Mouse (Mus musculus) liver, adult 2 months (tissue): ENCODE measurements around the gene Vps37b. TPM values are rescaled to one million over a fixed set of nuclear protein-coding genes. Genes with fewer than 3 reads are reported as not detected.
A peak's percentile ranks its signal among the peaks of the same experiment; 100 is the strongest.

ENCODE experiments used
- DNase-seq: peaks from one replicate; pipeline ENCODE4 v3.0.0-alpha.2; 2011; ENCODE audit warnings: low read depth, low spot score; ENCODE audit errors: extremely low read depth
- H3K27ac ChIP-seq: fragments of 200-500 bp; replicated peaks from 2 replicates; pipeline ENCODE4 v1.5.1; 2012; ENCODE audit warnings: low read depth, mild to moderate bottlenecking, control low read depth, inconsistent platforms, low read length; ENCODE audit not compliant: insufficient read depth
- H3K27me3 ChIP-seq: fragments of 200-500 bp; 2 replicates; pipeline ENCODE4 v1.6.1; 2012; ENCODE audit warnings: mild to moderate bottlenecking, moderate library complexity, low read length, inconsistent platforms; ENCODE audit not compliant: control insufficient read depth, insufficient read depth
- H3K36me3 ChIP-seq: fragments of 200-500 bp; 2 replicates; pipeline ENCODE4 v1.6.1; 2012; ENCODE audit warnings: low read length, inconsistent platforms; ENCODE audit not compliant: control insufficient read depth, insufficient read depth
- H3K4me1 ChIP-seq: fragments of 200-500 bp; 2 replicates; pipeline ENCODE4 v1.6.1; 2011; ENCODE audit warnings: low read length; ENCODE audit not compliant: control insufficient read depth, insufficient read depth
- H3K4me3 ChIP-seq: fragments of 200-500 bp; 2 replicates; pipeline ENCODE4 v1.5.1; 2011; ENCODE audit warnings: low read depth, mild to moderate bottlenecking, control low read depth, low read length, moderate library complexity; ENCODE audit not compliant: insufficient read depth
- H3K79me2 ChIP-seq: fragments of 200-500 bp; 2 replicates; pipeline ENCODE4 v1.6.1; 2012; ENCODE audit warnings: inconsistent platforms, mild to moderate bottlenecking, low read length, moderate library complexity; ENCODE audit not compliant: control insufficient read depth, insufficient read depth
- H3K9ac ChIP-seq: fragments of 200-500 bp; 2 replicates; pipeline ENCODE4 v1.6.1; 2012; ENCODE audit warnings: low read depth, mild to moderate bottlenecking, control low read depth, inconsistent platforms, low read length
- CTCF ChIP-seq: fragments of 200-500 bp; IDR thresholded peaks from 2 replicates; pipeline ENCODE4 v1.5.1; 2011; ENCODE audit warnings: low read depth, low read length, control low read depth
- POLR2A ChIP-seq: fragments of 200-500 bp; IDR thresholded peaks from 2 replicates; pipeline ENCODE4 v1.6.1; 2011; ENCODE audit warnings: low read length, control low read depth; ENCODE audit not compliant: insufficient read depth; ENCODE audit errors: extremely low read depth
- WGBS: fragments of 180-500 bp; shearing (Covaris S2); methylation state at CpG from one replicate; pipeline ENCODE4 v1.1.7; 2018; 5-methylcytosine and 5-hydroxymethylcytosine counted together
- polyA plus RNA-seq: library from polyadenylated mRNA; depleted of rRNA; stranded (reverse); fragments of >200 nt; gene quantifications from 2 replicates; pipeline ENCODE4 v1.2.3, GENCODE M21; 2012
- total RNA-seq: library from RNA; depleted of rRNA; stranded (reverse); fragments of >200 nt; gene quantifications from 2 replicates; pipeline ENCODE4 v1.2.3, GENCODE M21; 2014

The Vps37b gene
- total and polyA plus RNA-seq, 2 experiments = 4.4 to 31.4 TPM

DNA sequence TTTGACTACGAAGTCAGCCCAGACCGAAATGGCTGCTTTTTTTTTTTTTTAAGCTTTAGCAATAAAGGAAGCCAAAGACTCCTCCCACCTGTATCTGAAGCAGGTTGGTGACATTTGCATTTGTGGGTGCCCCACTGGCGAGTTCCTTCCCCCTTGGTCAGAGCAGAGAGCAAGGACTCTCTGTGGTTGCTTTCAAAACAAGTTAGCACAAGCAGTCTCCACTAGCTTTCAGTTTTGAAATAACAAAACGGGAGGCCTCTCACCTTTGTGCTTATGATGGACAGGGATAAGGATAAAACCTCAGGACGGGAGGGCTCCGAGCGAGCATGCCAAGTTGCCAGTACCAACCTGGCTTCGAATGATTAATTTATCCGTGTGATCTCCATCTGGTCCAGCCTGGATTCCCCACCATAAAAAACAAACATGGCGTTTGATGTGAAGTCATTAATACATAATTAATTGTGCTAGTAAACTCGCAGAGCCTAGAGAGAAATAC lies 57.4 kb downstream of the Vps37b start:
- TF ChIP-seq CTCF (no peak), POLR2A (no peak)
- Histone ChIP-seq H3K27ac (peak overlapping the region; percentile 61), H3K36me3 (no peaks in the 10 kb centered on the region), H3K9ac (peak overlapping the region; percentile 34), H3K27me3 (no peaks in the 10 kb centered on the region), H3K4me1 (peaks cover 35% of the 10 kb centered on the region), H3K79me2 (peaks cover 8% of the 10 kb centered on the region; the same call in 1 of the 2 replicates), H3K4me3 (peak overlapping the region; percentile 39)
- WGBS = 17% methylated on average over 11 of the region's 11 CpGs
- DNase-seq = peak; percentile 61

DNA sequence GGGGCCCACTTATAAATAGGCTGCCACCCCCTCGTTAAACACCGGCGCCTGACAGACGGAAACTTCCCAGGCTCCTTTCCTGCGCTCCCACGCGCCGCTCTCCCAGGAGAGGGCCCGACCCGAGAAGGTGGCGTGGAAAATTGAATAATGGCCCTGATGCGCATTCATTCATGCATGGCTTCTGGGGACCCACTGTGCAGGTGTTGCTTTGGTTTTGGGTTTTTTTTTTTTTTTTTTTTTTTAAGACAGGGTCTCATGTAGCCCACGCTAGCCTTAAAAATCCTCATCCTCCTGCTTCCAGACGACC lies 57.9 kb downstream of the Vps37b start:
- Histone ChIP-seq H3K4me3 (peak overlapping the region; percentile 71), H3K4me1 (peaks cover 35% of the 10 kb centered on the region), H3K9ac (peak overlapping the region; percentile 99), H3K36me3 (no peaks in the 10 kb centered on the region), H3K27ac (peak overlapping the region; percentile 85), H3K79me2 (peaks cover 6% of the 10 kb centered on the region; the same call in 1 of the 2 replicates), H3K27me3 (no peaks in the 10 kb centered on the region)
- TF ChIP-seq CTCF (no peak), POLR2A (no peak)
- no peak for DNase-seq
- 2% methylated on average over 14 of the region's 14 CpGs for WGBS

DNA sequence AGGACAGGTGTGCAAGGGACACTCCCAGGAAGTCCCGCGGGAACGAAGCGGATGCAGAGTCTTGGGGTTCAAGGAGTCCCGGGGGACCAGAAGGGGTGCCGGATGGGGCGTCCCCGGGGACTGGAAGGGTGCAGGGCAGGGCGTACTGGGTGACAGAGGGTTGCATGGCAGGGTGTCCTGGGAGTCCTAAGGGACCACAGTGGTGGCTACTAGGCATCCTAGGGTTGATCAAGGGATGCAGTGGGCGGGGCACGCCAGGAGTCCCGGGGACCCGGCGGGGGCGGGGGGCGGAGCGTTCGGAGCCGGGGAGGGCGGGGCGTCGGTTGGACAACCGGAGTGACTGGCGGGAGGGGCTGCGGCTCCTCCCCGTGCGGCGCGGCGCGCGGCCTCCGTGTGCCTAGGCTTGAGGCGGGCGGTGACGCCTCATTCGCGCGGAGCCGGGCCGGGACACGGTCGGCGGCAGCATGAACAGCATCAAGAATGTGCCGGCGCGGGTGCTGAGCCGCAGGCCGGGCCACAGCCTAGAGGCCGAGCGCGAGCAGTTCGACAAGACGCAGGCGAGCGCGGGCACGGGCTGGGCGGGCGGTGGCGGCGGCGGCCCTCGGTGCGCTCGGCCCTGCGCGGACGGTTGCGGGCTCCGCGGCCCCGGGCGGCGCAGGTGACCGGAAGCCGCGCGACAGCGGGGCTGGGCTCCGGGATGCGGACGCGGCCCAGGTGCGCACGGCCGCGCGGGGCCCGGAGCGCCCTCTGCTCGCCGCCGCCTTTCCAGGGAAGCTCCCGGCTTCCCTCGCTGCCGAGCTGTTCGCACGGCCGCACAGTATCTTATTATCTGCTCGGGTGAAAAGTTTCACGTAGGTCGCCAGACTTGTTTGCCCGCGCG lies 58.5 kb downstream of the Vps37b start, which contains the start of gene Hip1r:
Gene Hip1r, plus strand, starts transcription at position 330 of the 880 bp plus-strand sequence.
- H3K27me3 ChIP-seq = no peaks in the 10 kb centered on the region
- H3K4me3 ChIP-seq = peak within 1 kb of the TSS; percentile 71
- TF ChIP-seq CTCF (no peak), POLR2A (peak; percentile 90)
- peaks cover 4% of the 10 kb centered on the region; the same call in 1 of the 2 replicates for H3K79me2 ChIP-seq
- WGBS = 5% methylated on average over 104 of the region's 106 CpGs
- peak; percentile 52 for DNase-seq
- H3K36me3 ChIP-seq = no peaks in the 10 kb centered on the region
- H3K27ac ChIP-seq = peak within 1 kb of the TSS; percentile 85
- H3K4me1 ChIP-seq = peaks cover 34% of the 10 kb centered on the region
- H3K9ac ChIP-seq = peak within 1 kb of the TSS; percentile 99

DNA sequence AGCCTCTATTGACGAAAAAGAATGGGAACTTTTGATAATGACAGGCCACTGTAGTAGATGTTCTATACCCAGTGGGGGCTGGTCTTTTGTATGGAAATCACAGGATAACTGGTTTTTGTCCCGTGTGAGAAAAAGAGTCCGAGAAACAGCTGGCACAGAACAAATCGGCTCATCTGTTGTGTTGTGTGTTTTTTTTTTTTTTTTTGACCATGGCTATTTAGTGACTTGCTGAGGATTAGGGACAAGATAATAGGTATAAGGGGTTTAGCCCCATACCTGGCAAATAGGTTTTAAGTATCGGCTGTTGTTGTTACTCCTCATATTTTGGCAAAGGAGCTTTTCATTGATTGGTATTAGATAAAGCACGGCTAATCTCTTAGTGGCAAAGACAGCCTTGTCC lies 59.6 kb downstream of the Vps37b start:
- no peak for DNase-seq
- TF ChIP-seq POLR2A (no peak), CTCF (no peak)
- no peaks in the 10 kb centered on the region for H3K79me2 ChIP-seq
- no peak overlapping the region for H3K27ac ChIP-seq
- H3K36me3 ChIP-seq = no peaks in the 10 kb centered on the region
- H3K27me3 ChIP-seq = no peaks in the 10 kb centered on the region
- H3K4me1 ChIP-seq = peaks cover 24% of the 10 kb centered on the region
- 61% methylated on average over 6 of the region's 6 CpGs for WGBS
- H3K9ac ChIP-seq = no peak overlapping the region
- H3K4me3 ChIP-seq = no peak overlapping the region

DNA sequence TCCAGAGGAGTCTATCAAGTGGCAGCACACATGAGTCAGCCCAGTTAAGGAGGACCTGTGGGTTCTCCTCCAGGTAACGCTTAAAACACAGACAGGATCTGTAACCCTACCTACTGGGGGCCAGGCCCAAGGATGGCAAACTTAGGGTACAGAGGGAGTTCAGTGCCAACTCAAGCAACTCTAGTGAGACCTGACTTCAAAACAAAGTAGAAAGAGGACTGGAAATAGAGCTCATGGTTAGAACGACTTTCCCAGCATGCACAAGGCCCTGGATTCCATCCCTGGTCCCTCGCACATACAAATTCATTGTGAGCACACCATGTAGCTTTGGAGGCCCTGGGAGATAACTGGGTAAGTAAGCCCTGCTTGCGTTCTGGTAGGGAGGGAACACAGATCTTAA lies 61.5 kb downstream of the Vps37b start:
- H3K79me2 ChIP-seq = no peaks in the 10 kb centered on the region
- H3K27me3 ChIP-seq = no peaks in the 10 kb centered on the region
- H3K36me3 ChIP-seq = no peaks in the 10 kb centered on the region
- no peak overlapping the region for H3K4me3 ChIP-seq
- 92% methylated on average over 4 of the region's 4 CpGs for WGBS
- TF ChIP-seq CTCF = no peak
- no peak for TF ChIP-seq POLR2A
- no peak overlapping the region for H3K9ac ChIP-seq
- H3K4me1 ChIP-seq = peaks cover 10% of the 10 kb centered on the region
- H3K27ac ChIP-seq = no peak overlapping the region
- DNase-seq = no peak

DNA sequence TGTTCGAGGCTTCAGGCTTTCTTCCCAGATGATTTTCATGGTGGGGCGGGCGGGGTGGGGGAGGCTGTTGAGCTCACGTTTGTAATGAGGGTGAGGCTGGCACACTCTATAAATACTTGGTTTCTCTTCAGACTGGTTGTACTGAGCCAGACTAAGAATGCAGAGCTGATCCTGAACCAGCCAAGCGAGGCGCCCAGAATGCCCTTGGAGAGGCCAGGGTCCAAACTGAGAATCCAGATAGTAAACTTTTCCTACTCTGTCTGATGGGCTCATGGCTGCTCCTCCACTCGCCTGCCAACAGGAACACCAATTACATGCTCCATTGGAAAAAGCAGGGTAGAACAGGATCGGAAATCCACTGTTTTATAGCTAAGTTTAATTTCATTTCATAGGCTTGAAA lies 62.9 kb downstream of the Vps37b start:
- no peaks in the 10 kb centered on the region for H3K36me3 ChIP-seq
- no peak overlapping the region for H3K9ac ChIP-seq
- H3K4me3 ChIP-seq = no peak overlapping the region
- DNase-seq = no peak
- 79% methylated on average over 8 of the region's 8 CpGs for WGBS
- no peak overlapping the region for H3K27ac ChIP-seq
- TF ChIP-seq POLR2A (no peak), CTCF (no peak)
- H3K27me3 ChIP-seq = no peaks in the 10 kb centered on the region
- no peaks in the 10 kb centered on the region for H3K79me2 ChIP-seq
- peaks cover 2% of the 10 kb centered on the region; the same call in 1 of the 2 replicates for H3K4me1 ChIP-seq
